Mouse (Mus musculus) stomach, postnatal 0 days (tissue): ENCODE results near the gene Dync1li2.

ENCODE experiments used
- CTCF ChIP-seq: IDR thresholded peaks from 2 replicates; pipeline ENCODE4 v1.5.1; 2016; ENCODE audit warnings: antibody characterized with exemption, low read depth, mild to moderate bottlenecking, moderate library complexity
- EP300 ChIP-seq: optimal IDR thresholded peaks from 2 replicates; pipeline ENCODE3; 2016; ENCODE audit warnings: antibody characterized with exemption

- TF ChIP-seq CTCF, result no peak
- no peak for TF ChIP-seq EP300
These were observed 54.9 kb downstream of the Dync1li2 start for GRCm38 (mm10) chr8:104387980-104388379.
